Mouse (Mus musculus) cortical plate, adult 2 months (tissue): ENCODE data around the gene Sbk1.

Experiments used
- CTCF ChIP-seq: fragments of 200-500 bp; IDR thresholded peaks from 2 replicates; pipeline ENCODE4 v1.5.1; 2011; ENCODE audit warnings: mild to moderate bottlenecking, control low read depth, low read length; ENCODE audit not compliant: insufficient read depth; ENCODE audit errors: extremely low read depth
- POLR2A ChIP-seq: fragments of 200-500 bp; IDR thresholded peaks from 2 replicates; pipeline ENCODE4 v1.6.1; 2011; ENCODE audit warnings: mild to moderate bottlenecking, low read length, control low read depth; ENCODE audit not compliant: insufficient read depth; ENCODE audit errors: extremely low read depth

DNA sequence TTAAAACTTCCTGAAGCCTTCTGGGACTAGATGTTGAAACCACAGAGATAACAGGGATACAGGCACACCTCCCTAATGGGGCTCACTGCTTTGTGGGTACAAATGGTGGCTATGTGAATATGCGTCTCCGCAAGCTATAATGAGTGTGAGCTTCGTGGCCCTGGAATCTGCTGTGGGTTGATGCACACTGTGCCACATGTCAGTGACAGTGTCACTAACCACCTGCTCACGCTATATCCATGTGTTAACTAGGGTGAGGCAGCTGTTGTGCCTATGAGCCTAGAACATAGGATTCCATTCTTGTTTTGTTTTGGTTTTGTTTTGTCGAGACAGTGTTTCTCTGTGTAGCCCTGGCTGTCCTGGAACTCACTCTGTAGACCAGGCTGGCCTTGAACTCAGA lies 20.2 kb upstream of the Sbk1 start:
- TF ChIP-seq CTCF: no peak
- TF ChIP-seq POLR2A: no peak
